Mouse (Mus musculus) hindbrain, embryonic 11.5 days (tissue): ENCODE results near the gene Chn2. TPM values are rescaled to one million over a fixed set of nuclear protein-coding genes. Genes with fewer than 3 reads are reported as not detected.

Experiments
- ATAC-seq: fragments of 200-750 bp; cut with Nextera tagmentation; 2 replicates; pipeline ENCODE4 v1.8.0; 2017; ENCODE audit warnings: mild to moderate bottlenecking, moderate TSS enrichment, moderate library complexity; ENCODE audit not compliant: low FRiP score
- DNase-seq: peaks from one replicate; pipeline ENCODE4 v3.0.0-alpha.2; 2015; ENCODE audit warnings: low spot score
- H3K27ac ChIP-seq: fragments of 300-500 bp; sonication (generic); 2 replicates; pipeline ENCODE4 v1.5.1; 2014; ENCODE audit warnings: mild to moderate bottlenecking, low read depth, low read length
- H3K27me3 ChIP-seq: fragments of 300-500 bp; sonication (generic); 2 replicates; pipeline ENCODE4 v1.6.1; 2014; ENCODE audit warnings: mild to moderate bottlenecking, low read length, moderate library complexity, mixed read lengths; ENCODE audit not compliant: control insufficient read depth, insufficient read depth
- H3K36me3 ChIP-seq: fragments of 300-500 bp; sonication (generic); 2 replicates; pipeline ENCODE4 v1.6.1; 2014; ENCODE audit warnings: mild to moderate bottlenecking, low read length, moderate library complexity, mixed read lengths; ENCODE audit not compliant: control insufficient read depth, insufficient read depth
- H3K4me1 ChIP-seq: fragments of 300-500 bp; sonication (generic); replicated peaks from 2 replicates; pipeline ENCODE4 v1.6.1; 2014; ENCODE audit warnings: low read length, mixed read lengths; ENCODE audit not compliant: control insufficient read depth, insufficient read depth
- H3K4me2 ChIP-seq: fragments of 300-500 bp; sonication (generic); replicated peaks from 2 replicates; pipeline ENCODE4 v1.6.1; 2014; ENCODE audit warnings: mild to moderate bottlenecking, low read depth, low read length
- H3K4me3 ChIP-seq: fragments of 300-500 bp; sonication (generic); 2 replicates; pipeline ENCODE4 v1.5.1; 2014; ENCODE audit warnings: low read depth, low read length
- H3K9ac ChIP-seq: fragments of 300-500 bp; sonication (generic); 2 replicates; pipeline ENCODE4 v1.6.1; 2014; ENCODE audit warnings: low read depth, low read length
- H3K9me3 ChIP-seq: fragments of 300-500 bp; sonication (generic); 2 replicates; pipeline ENCODE4 v1.6.1; 2016; ENCODE audit warnings: low read length; ENCODE audit not compliant: control insufficient read depth
- WGBS: fragments of 180-500 bp; shearing (Covaris S2); extraction: QIAGEN DNeasy Blood & Tissue Kit; methylation state at CpG from one replicate; pipeline ENCODE4 v1.1.7; 2014; 5-methylcytosine and 5-hydroxymethylcytosine counted together
- polyA plus RNA-seq: library from polyadenylated mRNA; unstranded; fragments of >200 nt; fragmentation: Nextera tagmentation; extraction: Ambion mirVana; gene quantifications from 2 replicates; pipeline ENCODE4 v1.2.1, GENCODE M21; 2014

Gene Chn2
- polyA plus RNA-seq, 1 experiment from 2014 or later: 14.4 TPM

DNA sequence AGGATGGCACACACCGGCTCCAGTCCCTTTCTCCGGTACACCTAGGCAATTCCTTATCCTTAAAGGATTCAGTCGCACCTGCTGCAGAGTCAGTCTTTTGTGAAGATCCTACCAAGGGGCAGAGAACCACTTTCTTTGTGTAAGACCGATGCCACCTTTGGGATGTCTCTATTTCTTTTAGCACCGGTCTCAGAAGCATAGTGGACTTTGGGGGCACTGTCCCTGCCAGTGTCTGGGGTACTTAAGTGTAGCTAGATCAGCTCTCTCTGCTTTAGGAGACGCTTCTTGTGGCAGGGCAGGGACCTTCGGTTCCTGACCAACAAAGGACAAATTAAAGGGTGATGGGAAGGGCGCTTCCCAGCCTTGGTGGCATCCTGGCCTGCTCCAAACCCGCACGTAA is 488 bp upstream of the Chn2 start:
- H3K27me3 ChIP-seq: peaks cover 10% of the 10 kb centered on the region
- H3K27ac ChIP-seq: peak overlapping the region; percentile 93
- peak overlapping the region; percentile 92 for H3K4me2 ChIP-seq
- H3K36me3 ChIP-seq: no peaks in the 10 kb centered on the region
- H3K9ac ChIP-seq: peak overlapping the region; percentile 87
- no peaks in the 10 kb centered on the region for H3K9me3 ChIP-seq
- 10% methylated on average over 10 of the region's 10 CpGs for WGBS
- ATAC-seq (no peak; the same call in 1 of the 2 replicates), DNase-seq (peak; percentile 54)
- peak overlapping the region; percentile 63 for H3K4me3 ChIP-seq
- 0 out of 2 replicates have a peak, but pooled peaks cover 3% of the 10 kb centered on the region for H3K4me1 ChIP-seq

DNA sequence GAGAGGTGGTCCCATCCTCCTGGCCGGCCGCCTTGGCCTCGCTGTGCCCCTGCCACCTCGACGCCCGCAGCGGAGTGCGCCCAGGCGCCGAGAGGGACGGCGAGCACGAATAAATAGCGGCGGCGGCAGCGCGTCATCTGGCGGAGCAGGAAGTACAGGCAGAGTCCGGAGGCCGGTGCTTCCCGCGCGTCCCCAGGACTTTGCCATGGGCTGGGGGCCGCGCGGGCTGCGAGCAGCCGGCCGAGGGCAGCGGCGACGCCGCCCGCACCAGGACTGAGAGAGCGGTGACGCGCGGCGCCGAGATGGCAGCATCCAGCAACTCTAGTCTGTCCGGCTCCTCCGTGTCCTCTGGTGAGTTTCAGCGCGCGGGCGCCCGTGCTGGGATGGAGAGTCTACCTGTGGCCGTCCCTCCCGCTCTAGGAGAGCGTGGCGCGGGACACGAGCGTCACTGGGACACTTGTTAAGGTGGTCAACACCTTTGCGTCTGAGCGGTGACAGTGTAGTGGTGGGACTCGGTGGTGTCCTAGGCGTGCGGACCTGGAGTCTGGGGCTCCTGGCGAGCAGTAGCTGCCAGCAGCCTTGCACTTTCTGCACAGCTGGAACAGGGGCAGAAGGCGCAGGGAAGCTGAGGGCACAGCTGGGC is 572 bp downstream of the Chn2 start:
- H3K9ac ChIP-seq: peak overlapping the region; percentile 87
- peak overlapping the region; percentile 92 for H3K4me2 ChIP-seq
- H3K27ac ChIP-seq: peak overlapping the region; percentile 93
- under 1% methylated on average over 55 of the region's 62 CpGs for WGBS
- no peaks in the 10 kb centered on the region for H3K36me3 ChIP-seq
- peaks cover 10% of the 10 kb centered on the region for H3K27me3 ChIP-seq
- DNase-seq (peak; percentile 84), ATAC-seq (peak; percentile 83)
- H3K4me1 ChIP-seq: 0 out of 2 replicates have a peak, but pooled peaks cover 3% of the 10 kb centered on the region
- no peaks in the 10 kb centered on the region for H3K9me3 ChIP-seq
- peak overlapping the region; percentile 63 for H3K4me3 ChIP-seq

DNA sequence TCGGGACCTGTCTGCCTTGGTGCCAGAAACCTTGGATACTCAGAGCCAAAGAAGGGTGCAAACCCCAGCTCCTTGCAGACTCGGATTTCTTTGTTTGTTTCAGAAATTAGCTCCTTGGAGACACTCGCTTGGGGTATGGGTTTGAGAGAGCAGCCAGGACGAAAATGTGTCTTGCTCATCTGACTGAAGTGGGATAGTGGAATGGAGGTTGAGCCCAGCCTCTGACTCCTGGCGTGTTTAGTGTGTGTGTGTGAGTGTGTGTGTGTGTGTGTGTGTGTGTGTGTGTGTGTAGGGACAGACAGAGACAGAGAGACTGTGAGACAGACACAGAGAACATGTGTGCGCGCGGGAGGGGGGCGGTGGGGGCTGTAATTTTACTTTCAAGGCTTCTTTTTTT is 1.1 kb downstream of the Chn2 start:
- Histone ChIP-seq H3K27ac (peak overlapping the region; percentile 93; the same call in 1 of the 2 replicates), H3K4me3 (peak overlapping the region; percentile 63), H3K27me3 (peaks cover 10% of the 10 kb centered on the region), H3K9ac (peak overlapping the region; percentile 87), H3K9me3 (no peaks in the 10 kb centered on the region), H3K36me3 (no peaks in the 10 kb centered on the region), H3K4me2 (peak overlapping the region; percentile 92), H3K4me1 (0 out of 2 replicates have a peak, but pooled peaks cover 3% of the 10 kb centered on the region)
- WGBS: 17% methylated on average over 9 of the region's 9 CpGs
- no peak for DNase-seq
- peak; percentile 21 for ATAC-seq

DNA sequence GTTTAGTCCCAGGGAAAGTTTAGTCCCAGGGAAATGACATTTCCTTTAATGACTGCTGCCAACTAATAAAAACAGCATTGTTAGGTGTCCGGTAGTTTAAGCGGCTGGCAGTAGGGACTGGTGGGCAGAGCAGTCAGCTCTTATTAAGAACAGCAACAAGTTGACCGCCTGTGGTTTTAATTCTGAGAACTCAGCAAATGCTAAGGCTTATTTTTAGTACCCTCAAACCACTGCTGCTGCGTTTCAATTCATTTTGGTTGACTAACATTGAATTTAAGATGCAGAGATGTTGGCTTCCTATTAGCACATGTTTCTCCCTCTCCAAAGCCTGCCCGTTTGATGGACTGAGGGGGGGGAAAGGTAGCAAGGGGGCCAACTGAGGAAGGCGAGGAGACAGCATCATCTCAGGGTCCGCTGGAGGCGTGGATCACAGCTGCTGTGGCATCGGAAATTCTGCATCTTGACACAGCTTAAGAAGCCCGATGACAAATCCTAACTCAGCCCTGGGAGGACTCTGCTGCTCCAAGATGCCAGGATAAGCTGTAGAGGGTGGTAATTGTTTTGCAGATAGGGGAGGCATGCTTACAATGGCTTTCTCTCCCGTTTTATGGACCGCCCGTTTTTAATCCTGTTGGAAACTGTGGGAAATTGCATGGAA is 2.2 kb downstream of the Chn2 start:
- DNase-seq: no peak
- Histone ChIP-seq H3K36me3 (no peaks in the 10 kb centered on the region), H3K27me3 (peaks cover 10% of the 10 kb centered on the region), H3K9ac (no peak overlapping the region), H3K27ac (no peak overlapping the region), H3K4me1 (0 out of 2 replicates have a peak, but pooled peaks cover 3% of the 10 kb centered on the region), H3K9me3 (no peaks in the 10 kb centered on the region), H3K4me3 (no peak overlapping the region), H3K4me2 (no peak overlapping the region)
- no peak for ATAC-seq
- 32% methylated on average over 13 of the region's 13 CpGs for WGBS

DNA sequence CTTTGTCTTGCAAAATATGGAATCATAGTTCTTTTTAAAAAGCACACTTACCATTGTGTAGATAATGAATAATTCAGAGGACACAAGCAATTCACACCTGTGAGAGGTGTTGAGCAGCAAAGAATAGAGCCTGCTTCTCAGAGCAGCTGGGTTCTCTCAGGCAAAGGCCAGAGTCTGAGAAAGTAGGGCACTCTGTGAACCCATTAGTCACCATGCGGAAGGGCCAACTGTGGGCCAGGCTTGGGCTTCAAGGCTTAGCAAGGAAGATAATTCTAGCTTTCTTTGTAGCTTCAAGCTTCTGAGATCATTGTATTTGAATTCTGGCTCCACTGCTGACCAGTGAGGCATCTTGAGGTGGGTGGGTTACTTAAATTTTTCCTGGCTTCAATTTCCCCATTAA is 2.8 kb downstream of the Chn2 start:
- Histone ChIP-seq H3K4me2 (no peak overlapping the region), H3K36me3 (no peaks in the 10 kb centered on the region), H3K27me3 (peaks cover 10% of the 10 kb centered on the region), H3K4me3 (no peak overlapping the region), H3K4me1 (0 out of 2 replicates have a peak, but pooled peaks cover 3% of the 10 kb centered on the region), H3K9ac (no peak overlapping the region), H3K9me3 (no peaks in the 10 kb centered on the region), H3K27ac (no peak overlapping the region)
- whole genome bisulfite sequencing: 78% methylated on average over 1 of the region's 1 CpGs
- DNase-seq (no peak), ATAC-seq (no peak)

DNA sequence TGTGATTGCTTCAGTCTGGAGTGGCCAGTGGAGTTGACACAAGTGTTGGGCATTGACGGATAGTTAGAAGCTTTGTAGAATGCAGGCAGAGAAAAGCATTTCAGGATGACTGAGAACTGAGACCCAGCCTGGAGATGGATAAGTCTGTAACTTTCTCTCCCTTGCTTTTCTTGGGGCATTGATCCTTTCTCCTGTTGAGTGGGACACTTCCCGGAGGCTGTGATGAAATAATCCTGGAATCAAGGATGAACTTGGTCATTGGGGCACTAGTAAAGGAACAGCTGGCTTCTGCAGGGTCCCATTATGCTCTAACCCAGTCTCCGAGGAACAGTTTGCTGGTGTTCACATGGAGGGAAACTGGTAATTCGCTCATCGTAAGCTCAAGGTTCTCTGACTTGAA is 4.2 kb downstream of the Chn2 start:
- WGBS: 81% methylated on average over 5 of the region's 5 CpGs
- no peak overlapping the region for H3K9ac ChIP-seq
- 0 out of 2 replicates have a peak, but pooled peaks cover 3% of the 10 kb centered on the region for H3K4me1 ChIP-seq
- H3K36me3 ChIP-seq: no peaks in the 10 kb centered on the region
- peaks cover 5% of the 10 kb centered on the region for H3K27me3 ChIP-seq
- no peak for ATAC-seq
- no peak overlapping the region for H3K27ac ChIP-seq
- no peak overlapping the region for H3K4me3 ChIP-seq
- no peaks in the 10 kb centered on the region for H3K9me3 ChIP-seq
- H3K4me2 ChIP-seq: no peak overlapping the region
- no peak for DNase-seq

DNA sequence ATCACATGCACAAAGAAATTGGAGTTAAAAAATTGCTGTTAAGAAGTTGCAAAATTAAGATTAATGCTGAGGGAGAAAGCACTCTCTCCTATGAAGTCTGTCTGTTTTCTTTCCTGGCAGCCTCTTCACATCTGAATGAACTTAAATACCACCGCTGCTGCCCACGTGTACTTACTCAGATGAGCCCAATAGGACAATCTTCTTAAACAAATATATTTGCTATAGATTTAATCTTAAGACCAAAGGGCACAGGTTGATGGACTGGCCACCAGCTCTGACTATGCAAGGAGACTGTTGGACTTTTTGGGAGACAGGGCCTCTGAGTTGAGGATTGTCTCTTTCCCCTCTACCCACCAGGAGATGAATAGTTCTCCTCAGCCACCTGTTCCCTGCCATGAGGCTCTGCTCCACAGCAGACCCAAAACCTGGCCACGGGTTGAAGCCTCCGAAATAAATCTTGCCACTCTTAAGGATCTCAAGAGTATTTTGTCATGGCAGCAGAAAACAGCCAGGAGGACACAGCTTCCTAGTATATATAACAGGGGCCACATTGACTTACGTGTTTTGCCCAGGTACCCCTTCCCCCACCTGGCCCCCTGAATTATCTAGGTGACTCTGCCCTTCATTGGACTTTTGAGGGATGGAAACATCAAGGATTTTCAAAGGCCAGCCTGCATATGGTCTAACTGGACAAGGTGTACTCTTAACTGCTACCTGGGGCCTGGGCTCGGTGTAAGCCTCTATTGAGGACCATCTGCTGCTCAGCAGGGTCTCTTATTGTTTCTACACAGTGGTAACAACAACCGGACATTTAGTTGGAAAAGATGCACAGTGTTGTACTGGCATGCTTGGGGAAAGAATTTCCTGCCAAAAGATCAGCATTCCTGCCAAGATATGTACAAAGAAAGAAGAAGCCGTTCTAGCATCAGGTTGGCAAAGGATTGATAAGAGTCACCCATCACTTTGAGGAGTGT is 6.7 kb downstream of the Chn2 start:
- Histone ChIP-seq H3K27me3 (0 out of 2 replicates have a peak, but pooled peaks cover 5% of the 10 kb centered on the region), H3K9me3 (no peaks in the 10 kb centered on the region), H3K9ac (no peak overlapping the region), H3K4me3 (no peak overlapping the region), H3K4me1 (no peaks in the 10 kb centered on the region), H3K4me2 (no peak overlapping the region), H3K27ac (no peak overlapping the region), H3K36me3 (no peaks in the 10 kb centered on the region)
- ATAC-seq: no peak
- whole genome bisulfite sequencing: 88% methylated on average over 8 of the region's 8 CpGs
- DNase-seq: no peak

DNA sequence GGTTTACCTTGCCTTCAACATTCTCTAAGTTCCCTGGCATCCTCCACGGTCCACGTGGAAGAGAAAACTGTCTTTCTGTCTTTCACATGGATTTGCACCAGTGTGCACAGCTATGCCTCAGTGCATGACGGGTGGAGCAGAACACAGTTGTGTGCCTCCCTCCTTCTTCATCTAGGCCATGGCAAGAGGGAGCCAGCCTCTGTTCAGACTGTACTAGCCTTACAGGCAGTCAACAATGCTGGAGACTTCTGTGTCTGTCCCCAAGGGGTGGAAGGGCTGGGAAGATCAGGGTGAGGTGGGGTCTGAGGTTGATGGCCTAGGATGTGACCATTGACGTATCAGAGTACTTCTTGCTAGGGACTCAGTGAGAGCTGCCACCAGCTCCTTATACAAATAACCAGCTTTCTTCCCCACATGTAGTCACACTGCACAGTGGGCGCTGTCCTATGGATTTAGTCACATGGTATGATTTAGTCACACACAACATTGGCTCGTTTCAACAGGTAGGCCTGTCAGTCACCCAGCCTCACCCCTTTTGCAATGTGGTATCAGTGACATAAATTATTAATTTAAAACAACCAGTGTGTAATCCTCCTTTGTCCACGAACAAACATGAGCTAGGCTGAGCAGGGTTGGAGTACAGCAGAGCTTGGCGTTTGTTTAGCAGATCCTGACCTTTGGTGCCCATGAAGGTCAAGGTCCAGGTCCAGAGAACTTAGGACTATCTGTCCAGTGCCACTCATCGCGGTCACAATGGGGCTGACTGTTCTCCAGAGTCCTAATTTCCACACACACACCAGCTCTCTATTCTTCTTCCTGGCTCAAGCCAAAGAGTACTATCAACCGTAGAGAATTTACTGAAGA is 7.8 kb downstream of the Chn2 start:
- Histone ChIP-seq H3K4me2 (no peak overlapping the region), H3K4me3 (no peak overlapping the region), H3K27ac (no peak overlapping the region), H3K9me3 (no peaks in the 10 kb centered on the region), H3K36me3 (no peaks in the 10 kb centered on the region), H3K27me3 (0 out of 2 replicates have a peak, but pooled peaks cover 2% of the 10 kb centered on the region), H3K9ac (no peak overlapping the region), H3K4me1 (no peaks in the 10 kb centered on the region)
- WGBS: 64% methylated on average over 11 of the region's 11 CpGs
- ATAC-seq (no peak), DNase-seq (no peak)
